Mouse (Mus musculus) C2C12 (cell line): ENCODE measurements around the gene Fblim1. TPM values are rescaled to one million over a fixed set of nuclear protein-coding genes. Genes with fewer than 3 reads are reported as not detected.

Experiments
- H3K27me3 ChIP-seq: one replicate; pipeline ENCODE4 v1.6.1; 2011; ENCODE audit not compliant: control insufficient read depth, insufficient read depth, insufficient read length
- H3K36me3 ChIP-seq: one replicate; pipeline ENCODE4 v1.6.1; 2011; ENCODE audit not compliant: control insufficient read depth, insufficient read depth
- H3K4me3 ChIP-seq: one replicate; pipeline ENCODE4 v1.5.1; 2011; ENCODE audit warnings: mild to moderate bottlenecking, control low read depth; ENCODE audit not compliant: poor library complexity, insufficient read depth, severe bottlenecking
- H3K79me2 ChIP-seq: one replicate; pipeline ENCODE4 v1.6.1; 2011; ENCODE audit not compliant: control insufficient read depth, insufficient read depth
- H3K79me3 ChIP-seq: one replicate; pipeline ENCODE4 v1.6.1; 2011; ENCODE audit warnings: low read depth, control low read depth
- H3ac ChIP-seq: one replicate; pipeline ENCODE3; 2011; ENCODE audit warnings: low read depth; ENCODE audit not compliant: control insufficient read depth, insufficient read length
- CEBPB ChIP-seq: IDR thresholded peaks from one replicate; pipeline ENCODE4 v1.6.1; 2011; ENCODE audit warnings: low read depth, mild to moderate bottlenecking, control low read depth, moderate library complexity
- CTCF ChIP-seq: IDR thresholded peaks from one replicate; pipeline ENCODE4 v1.5.1; 2011; ENCODE audit not compliant: control insufficient read depth, insufficient read depth, insufficient read length
- FOSL1 ChIP-seq: IDR thresholded peaks from one replicate; pipeline ENCODE4 v1.8.0; 2011; ENCODE audit warnings: mild to moderate bottlenecking, low read length; ENCODE audit not compliant: poor library complexity, insufficient read depth, severe bottlenecking
- MAX ChIP-seq: IDR thresholded peaks from one replicate; pipeline ENCODE4 v1.6.1; 2011; ENCODE audit warnings: mild to moderate bottlenecking, control low read depth
- MYOD1 ChIP-seq: IDR thresholded peaks from one replicate; pipeline ENCODE4 v1.6.1; 2011; ENCODE audit warnings: low read depth; ENCODE audit not compliant: control insufficient read depth, insufficient read length
- MYOG ChIP-seq: IDR thresholded peaks from one replicate; pipeline ENCODE4 v1.6.1; 2011; ENCODE audit not compliant: control insufficient read depth, insufficient read length; ENCODE audit errors: extremely low read depth
- USF1 ChIP-seq: IDR thresholded peaks from one replicate; pipeline ENCODE4 v1.6.1; 2011; ENCODE audit warnings: low read depth, mild to moderate bottlenecking, control low read depth, moderate library complexity
- polyA plus RNA-seq: library from polyadenylated mRNA; unstranded; fragments of >200 nt; fragmentation: generic; extraction: Trizol; gene quantifications from one replicate; pipeline ENCODE4 v1.2.1, GENCODE M21; 2012; ENCODE audit warnings: missing spikeins

Gene Fblim1
- polyA plus RNA-seq, 1 experiment: 49.8 TPM

- H3K27me3 ChIP-seq: no peaks in the 10 kb centered on the region
- no peak for TF ChIP-seq MAX
- no peak for TF ChIP-seq USF1
- peaks cover 18% of the 10 kb centered on the region for H3K36me3 ChIP-seq
- peak overlapping the region; percentile 72 for H3K4me3 ChIP-seq
- H3K79me3 ChIP-seq: peaks cover 29% of the 10 kb centered on the region
- peaks cover 47% of the 10 kb centered on the region for H3K79me2 ChIP-seq
- H3ac ChIP-seq: peak overlapping the region; percentile 79
These were observed 7.5 kb downstream of the Fblim1 start for GRCm38 (mm10) chr4:141598199-141598893.

GRCm38 (mm10) chr4:141596700-141597328, 9.1 kb downstream of the Fblim1 start:
- Histone ChIP-seq H3ac (no peak overlapping the region), H3K36me3 (peaks cover 32% of the 10 kb centered on the region), H3K79me2 (peaks cover 47% of the 10 kb centered on the region), H3K4me3 (no peak overlapping the region), H3K79me3 (peaks cover 29% of the 10 kb centered on the region), H3K27me3 (no peaks in the 10 kb centered on the region)
- no peak for TF ChIP-seq MYOD1
- no peak for TF ChIP-seq CEBPB
- TF ChIP-seq MYOG: no peak
- TF ChIP-seq MAX: no peak
- no peak for TF ChIP-seq CTCF
- no peak for TF ChIP-seq FOSL1
- TF ChIP-seq USF1: no peak

GRCm38 (mm10) chr4:141595605-141596268, 10.2 kb downstream of the Fblim1 start:
- Histone ChIP-seq H3K36me3 (peaks cover 39% of the 10 kb centered on the region), H3ac (no peak overlapping the region), H3K27me3 (no peaks in the 10 kb centered on the region), H3K79me3 (peaks cover 29% of the 10 kb centered on the region), H3K4me3 (no peak overlapping the region), H3K79me2 (peaks cover 47% of the 10 kb centered on the region)
- TF ChIP-seq USF1 (no peak), MAX (no peak), CTCF (no peak), CEBPB (no peak), FOSL1 (no peak), MYOG (no peak), MYOD1 (no peak)

GRCm38 (mm10) chr4:141595138-141595537, 10.8 kb downstream of the Fblim1 start:
- Histone ChIP-seq H3K79me3 (peaks cover 29% of the 10 kb centered on the region), H3K36me3 (peaks cover 41% of the 10 kb centered on the region), H3K4me3 (no peak overlapping the region), H3K27me3 (no peaks in the 10 kb centered on the region), H3K79me2 (peaks cover 47% of the 10 kb centered on the region), H3ac (no peak overlapping the region)
- TF ChIP-seq USF1 (no peak), CEBPB (no peak)

- TF ChIP-seq CTCF (peak; percentile 33), MYOD1 (no peak), USF1 (peak; percentile 38)
- Histone ChIP-seq H3ac (no peak overlapping the region), H3K4me3 (no peak overlapping the region), H3K36me3 (peaks cover 63% of the 10 kb centered on the region), H3K79me2 (peaks cover 18% of the 10 kb centered on the region), H3K27me3 (no peaks in the 10 kb centered on the region), H3K79me3 (peaks cover 8% of the 10 kb centered on the region)
These were observed 14.3 kb downstream of the Fblim1 start for GRCm38 (mm10) chr4:141591547-141591946.

GRCm38 (mm10) chr4:141583919-141584318, 22.0 kb downstream of the Fblim1 start:
- H3K4me3 ChIP-seq: no peak overlapping the region
- H3K36me3 ChIP-seq: peaks cover 41% of the 10 kb centered on the region
- no peak for TF ChIP-seq MYOD1
- TF ChIP-seq MAX: no peak
- no peak for TF ChIP-seq USF1
- no peak for TF ChIP-seq CTCF
- TF ChIP-seq FOSL1: no peak
- TF ChIP-seq MYOG: no peak
- TF ChIP-seq CEBPB: no peak
- H3K27me3 ChIP-seq: no peaks in the 10 kb centered on the region
- no peaks in the 10 kb centered on the region for H3K79me2 ChIP-seq
- no peaks in the 10 kb centered on the region for H3K79me3 ChIP-seq
- no peak overlapping the region for H3ac ChIP-seq
